Mouse (Mus musculus): ENCODE results near the gene Olfr1245.
"Not testable (repeated sequence)": the region's sequence is repeated elsewhere in the genome, so short reads cannot be mapped to it uniquely, and the experiment has no call there.

Olfr1245 gene

DNA sequence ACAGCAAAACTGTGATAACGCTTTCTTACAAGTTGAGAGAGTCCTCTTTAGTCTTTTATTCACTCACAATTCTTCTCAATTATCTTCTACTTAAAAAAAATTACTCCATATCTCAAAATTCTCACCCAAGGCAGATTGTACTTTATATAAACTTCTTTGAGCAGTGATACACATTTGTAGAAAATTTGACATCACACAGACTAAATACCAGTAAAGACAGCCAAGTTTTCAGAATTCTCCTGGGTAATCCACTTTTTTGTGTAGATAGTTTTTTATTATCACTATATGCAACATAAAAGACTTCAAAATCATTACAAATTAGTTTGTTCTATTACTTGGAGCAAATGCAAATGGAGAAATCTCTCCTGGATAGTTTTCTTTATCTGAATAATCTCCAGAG is at the start of gene Olfr1245:
TSS of gene Olfr1245 (minus strand) at position 101 of the 400 bp plus-strand sequence.
- DNase-seq = no peak

DNA sequence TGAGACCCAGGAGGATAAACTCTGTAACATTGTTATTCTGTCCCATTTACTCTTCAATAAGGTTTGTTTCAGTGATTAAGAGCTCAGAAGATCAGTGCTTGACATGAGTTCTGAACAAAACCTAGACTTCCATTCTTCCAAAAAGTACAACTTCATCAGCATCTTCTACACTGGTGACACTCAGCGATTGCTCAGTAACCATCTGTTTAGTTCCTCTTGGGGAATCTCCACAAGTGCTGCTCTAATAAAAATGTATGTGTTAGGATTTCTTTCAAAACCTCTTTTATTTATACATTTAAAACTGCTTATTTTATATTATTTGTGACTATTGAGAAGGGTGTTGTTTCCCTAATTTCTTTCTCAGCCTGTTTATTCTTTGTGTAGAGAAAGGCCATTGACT is 39.9 kb upstream of the Olfr1245 start, which contains the start of gene Olfr1248:
TSS of gene Olfr1248 (minus strand) at position 101 of the 400 bp plus-strand sequence.
- not testable (repeated sequence) for DNase-seq

DNA sequence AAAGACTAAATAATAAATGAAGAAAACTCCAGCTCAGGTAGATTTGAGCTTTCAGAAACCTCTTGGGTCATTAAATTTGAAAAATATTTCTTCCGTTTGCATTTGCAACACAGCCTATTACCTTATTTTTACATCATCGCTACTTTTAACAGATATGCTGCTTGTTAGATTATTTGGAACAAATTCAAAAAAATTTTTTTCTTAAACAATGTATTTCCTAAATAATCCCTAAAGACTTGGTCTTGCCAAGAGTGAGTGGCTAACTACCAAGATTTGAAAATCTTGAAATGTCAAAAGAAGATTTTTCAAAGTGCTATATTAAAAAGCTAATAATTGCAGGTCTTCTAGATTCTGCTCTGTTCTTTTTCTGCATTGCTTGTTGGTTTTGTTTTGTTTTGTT is 35.8 kb upstream of the Olfr1245 start, which contains the start of gene Olfr1247:
TSS of gene Olfr1247 (minus strand) at position 101 of the 400 bp plus-strand sequence.
- no peak for DNase-seq

DNA sequence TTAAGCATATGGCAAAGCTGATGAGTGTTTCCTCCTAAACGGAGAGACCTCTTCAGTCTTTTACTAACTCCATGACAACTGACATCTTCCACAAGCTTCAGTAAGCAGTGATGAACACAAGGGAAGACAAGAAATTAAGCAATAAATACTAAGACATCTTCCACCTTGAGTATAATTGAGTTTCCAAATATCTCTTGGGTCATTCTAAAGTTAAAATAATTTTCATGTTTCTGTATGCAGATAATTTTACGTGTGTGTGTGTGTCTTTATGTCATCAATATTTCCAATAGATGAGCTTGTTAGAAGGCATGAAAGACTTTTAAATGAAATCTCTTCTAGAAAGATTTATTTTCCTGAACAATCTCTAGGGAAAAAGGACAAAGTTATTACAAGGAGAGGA is 14.8 kb upstream of the Olfr1245 start, which contains the start of gene Olfr1246:
TSS of gene Olfr1246 (minus strand) at position 101 of the 400 bp plus-strand sequence.
- no peak for DNase-seq

DNA sequence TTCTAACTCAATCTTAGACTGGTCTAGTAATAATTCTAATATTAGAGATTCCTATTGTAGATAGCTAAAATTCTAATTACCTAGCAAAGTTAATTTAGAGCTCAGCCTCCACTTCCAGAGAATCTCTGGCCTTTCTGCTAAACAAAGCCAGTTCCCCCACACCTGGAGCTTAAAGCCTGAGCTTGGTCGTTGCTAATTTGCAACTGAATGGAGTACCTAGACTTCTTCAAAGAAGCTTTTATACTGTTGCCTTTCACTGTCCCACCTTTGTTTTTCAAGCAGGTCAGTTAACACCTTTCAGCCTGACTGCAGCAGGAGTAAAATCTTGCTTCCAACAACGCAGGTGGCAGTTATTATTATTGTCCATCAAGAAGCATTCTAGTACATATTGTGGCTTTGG is 15.5 kb downstream of the Olfr1245 start:
- not testable (repeated sequence) for DNase-seq

DNA sequence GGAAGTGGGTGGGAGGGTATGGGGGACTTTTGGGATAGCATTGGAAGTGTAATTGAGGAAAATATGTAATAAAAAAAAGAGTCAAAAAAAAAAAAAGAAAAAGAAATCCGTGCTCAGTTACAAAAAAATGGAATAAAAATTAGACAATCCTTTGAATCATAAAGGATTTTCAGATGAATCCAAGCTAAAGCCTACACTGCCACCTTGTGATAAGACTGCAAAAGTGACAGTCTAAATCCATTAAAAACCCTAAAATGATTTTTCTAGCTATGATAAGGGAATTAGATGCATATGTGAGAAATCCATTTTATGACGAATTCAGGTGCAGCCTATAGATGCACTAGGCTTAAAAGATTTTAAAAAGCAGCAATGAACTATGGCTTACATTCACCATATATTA is 33.7 kb downstream of the Olfr1245 start:
- DNase-seq = no peak

DNA sequence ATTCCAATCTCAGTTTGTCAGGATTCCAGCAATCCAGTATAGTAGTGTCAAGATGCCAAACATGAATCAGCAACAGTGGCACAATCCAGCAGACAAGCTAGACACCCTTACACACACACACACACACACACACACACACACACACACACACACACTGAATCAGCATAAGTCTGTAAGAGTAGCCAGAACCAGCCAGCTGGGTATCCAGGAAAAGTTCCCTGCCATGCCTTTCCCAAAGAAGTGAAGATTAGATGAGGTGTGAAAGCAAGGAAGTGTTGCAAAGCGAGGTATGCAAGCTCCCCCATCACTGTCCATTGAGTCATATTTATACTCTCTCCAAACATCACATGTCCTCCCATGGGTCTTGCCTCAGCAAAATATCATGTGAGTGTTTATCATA is 38.3 kb downstream of the Olfr1245 start:
- DNase-seq = no peak

DNA sequence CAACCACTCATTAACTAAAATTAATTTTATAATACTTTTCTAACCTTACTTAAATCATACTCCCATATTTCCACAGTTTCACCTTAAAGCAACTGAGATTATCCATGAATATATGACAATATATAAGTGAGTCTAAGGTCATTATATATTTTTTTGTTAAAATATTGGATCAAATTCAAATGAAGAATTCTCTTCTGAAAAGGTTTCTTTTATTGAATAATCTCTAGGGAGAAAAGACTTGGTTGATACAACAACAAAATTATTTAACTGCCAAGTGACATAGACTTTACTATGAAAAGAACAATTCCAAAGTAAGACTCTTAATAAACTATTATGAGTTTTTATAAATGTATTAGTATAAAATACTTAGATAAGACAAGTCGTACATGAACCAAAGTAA is 46.9 kb downstream of the Olfr1245 start, which contains the start of gene Olfr1243:
TSS of gene Olfr1243 (minus strand) at position 101 of the 400 bp plus-strand sequence.
- DNase-seq = no peak

Measured in thymus, adult 18-20 months (tissue).